Mouse (Mus musculus) olfactory bulb, adult 2 months (tissue): ENCODE results near the gene Gm45337. TPM values are rescaled to one million over a fixed set of nuclear protein-coding genes. Genes with fewer than 3 reads are reported as not detected.
"Not testable (repeated sequence)": the region's sequence is repeated elsewhere in the genome, so short reads cannot be mapped to it uniquely, and the experiment has no call there.

Experiments
- H3K27ac ChIP-seq: fragments of 200-500 bp; 2 replicates; pipeline ENCODE4 v1.5.1; 2012; ENCODE audit warnings: low read depth, low read length; ENCODE audit not compliant: insufficient read depth
- H3K4me1 ChIP-seq: fragments of 200-500 bp; 2 replicates; pipeline ENCODE4 v1.6.1; 2012; ENCODE audit warnings: low read length; ENCODE audit not compliant: control insufficient read depth, insufficient read depth
- H3K4me3 ChIP-seq: fragments of 200-500 bp; 2 replicates; pipeline ENCODE4 v1.5.1; 2012; ENCODE audit warnings: mild to moderate bottlenecking, low read depth, low read length, moderate library complexity; ENCODE audit not compliant: insufficient read depth
- CTCF ChIP-seq: fragments of 200-500 bp; IDR thresholded peaks from 2 replicates; pipeline ENCODE4 v1.5.1; 2012; ENCODE audit warnings: low read depth, mild to moderate bottlenecking, low read length, moderate library complexity; ENCODE audit not compliant: insufficient read depth
- POLR2A ChIP-seq: fragments of 200-500 bp; IDR thresholded peaks from 2 replicates; pipeline ENCODE4 v1.6.1; 2012; ENCODE audit warnings: mild to moderate bottlenecking, low read depth, low read length, moderate library complexity; ENCODE audit not compliant: insufficient read depth
- WGBS: fragments of 180-500 bp; shearing (Covaris S2); methylation state at CpG from one replicate; pipeline ENCODE4 v1.1.7; 2018; 5-methylcytosine and 5-hydroxymethylcytosine counted together
- polyA plus RNA-seq: library from polyadenylated mRNA; stranded (reverse); fragments of >200 nt; gene quantifications from 2 replicates; pipeline ENCODE4 v1.2.4, GENCODE M21; 2012; ENCODE audit warnings: low replicate concordance; ENCODE audit not compliant: missing spikeins, insufficient read depth, insufficient read length

Gm45337 gene
- polyA plus RNA-seq = not detected in 2 replicates

DNA sequence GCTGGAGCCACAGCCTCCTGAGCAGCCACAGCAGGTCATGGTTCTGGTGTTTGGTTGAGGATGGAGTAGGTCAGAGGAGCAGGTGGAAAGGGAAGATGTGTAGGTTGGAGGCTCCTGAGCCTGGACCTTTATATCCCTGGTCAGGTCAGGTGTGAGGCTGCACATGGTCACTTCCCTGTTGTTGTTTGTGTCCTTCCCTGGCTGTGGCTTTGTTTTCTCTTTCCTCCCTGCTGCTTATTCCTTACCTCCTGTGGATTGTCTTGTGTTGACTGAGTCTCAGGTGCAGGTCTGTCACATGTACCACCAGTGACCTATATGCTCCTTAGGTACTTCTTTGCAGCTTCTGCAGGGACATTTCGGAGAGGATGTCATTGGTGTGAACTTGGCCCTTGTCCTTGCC is at the start of gene Gm45337:
TSS of gene Gm45337 (minus strand) at position 101 of the 400 bp plus-strand sequence.
- no peaks in the 10 kb centered on the region for H3K4me1 ChIP-seq
- no peak within 1 kb of the TSS for H3K4me3 ChIP-seq
- TF ChIP-seq CTCF (no peak), POLR2A (no peak)
- H3K27ac ChIP-seq = no peak within 1 kb of the TSS
- WGBS = 80% methylated on average over 1 of the region's 1 CpGs

DNA sequence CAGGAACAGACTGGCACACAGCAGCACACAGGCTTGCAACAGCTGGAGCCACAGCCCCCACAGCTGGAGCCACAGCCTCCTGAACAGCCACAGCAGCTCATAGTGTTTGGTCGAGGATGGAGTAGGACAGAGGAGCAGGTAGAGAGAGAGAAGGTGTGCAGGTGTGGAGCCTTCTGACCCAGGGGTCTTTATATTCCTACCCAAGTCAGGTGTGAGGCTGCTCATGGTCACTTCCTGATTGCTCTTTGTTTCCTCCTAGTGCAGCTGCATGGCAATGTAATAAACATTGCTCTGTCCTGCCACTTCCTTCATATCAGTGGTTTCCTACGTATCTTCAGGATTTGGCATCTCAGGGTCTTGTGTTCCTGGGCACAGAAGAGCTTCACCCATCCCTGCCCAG is 45.9 kb upstream of the Gm45337 start, which contains the start of gene Gm10153:
TSS of gene Gm10153 (minus strand) at position 101 of the 400 bp plus-strand sequence.
- no peak within 1 kb of the TSS for H3K4me3 ChIP-seq
- no peak within 1 kb of the TSS for H3K27ac ChIP-seq
- 40% methylated on average over 2 of the region's 2 CpGs for WGBS
- H3K4me1 ChIP-seq = no peaks in the 10 kb centered on the region
- no peak for TF ChIP-seq CTCF
- TF ChIP-seq POLR2A = no peak

DNA sequence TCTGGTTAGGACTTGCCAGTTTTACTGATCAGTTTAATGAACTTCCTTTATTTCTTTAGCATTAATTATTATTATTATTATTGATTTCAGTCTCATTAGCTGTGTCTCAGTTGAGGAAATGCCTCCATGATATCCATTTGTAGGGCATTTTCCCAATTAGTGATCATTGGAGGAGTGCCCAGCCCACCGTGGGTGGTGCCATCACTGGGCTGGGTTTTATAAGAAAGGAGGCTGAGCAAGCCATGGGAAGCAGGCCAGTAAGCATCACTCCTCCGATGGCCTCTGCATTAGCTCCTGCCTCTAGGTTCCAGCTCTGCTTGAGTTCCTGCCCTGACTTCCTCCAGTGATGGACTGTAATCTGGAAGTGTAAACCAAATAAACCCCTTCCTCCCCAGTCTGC is 43.7 kb upstream of the Gm45337 start:
- WGBS = 29% methylated on average over 2 of the region's 2 CpGs
- no peaks in the 10 kb centered on the region for H3K4me1 ChIP-seq
- TF ChIP-seq CTCF (no peak), POLR2A (no peak)

DNA sequence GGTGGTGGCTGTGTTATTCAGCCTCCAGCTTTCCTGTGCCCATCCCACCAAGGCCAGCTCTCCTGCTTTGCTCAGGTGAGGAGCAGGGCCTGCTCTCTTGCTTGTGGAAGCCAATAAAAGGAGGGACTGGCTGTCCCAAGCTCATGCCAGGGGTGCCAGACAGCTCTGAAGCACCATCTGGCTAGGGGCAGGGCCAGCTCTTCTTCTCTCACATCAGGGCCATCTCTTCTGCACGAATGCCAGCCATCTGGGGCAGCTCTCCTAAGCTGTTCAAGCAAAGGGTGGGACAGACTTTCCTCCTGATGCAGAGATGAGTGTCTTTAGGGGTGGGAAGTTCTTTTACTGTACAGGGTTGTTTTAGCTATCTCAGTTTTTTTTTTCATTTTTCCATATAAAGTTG is 36.6 kb upstream of the Gm45337 start:
- H3K4me3 ChIP-seq = no peak overlapping the region

More for the DNA sequence above, 43.7 kb upstream of the Gm45337 start:
- Histone ChIP-seq H3K4me3 (no peak overlapping the region), H3K27ac (no peak overlapping the region)

DNA sequence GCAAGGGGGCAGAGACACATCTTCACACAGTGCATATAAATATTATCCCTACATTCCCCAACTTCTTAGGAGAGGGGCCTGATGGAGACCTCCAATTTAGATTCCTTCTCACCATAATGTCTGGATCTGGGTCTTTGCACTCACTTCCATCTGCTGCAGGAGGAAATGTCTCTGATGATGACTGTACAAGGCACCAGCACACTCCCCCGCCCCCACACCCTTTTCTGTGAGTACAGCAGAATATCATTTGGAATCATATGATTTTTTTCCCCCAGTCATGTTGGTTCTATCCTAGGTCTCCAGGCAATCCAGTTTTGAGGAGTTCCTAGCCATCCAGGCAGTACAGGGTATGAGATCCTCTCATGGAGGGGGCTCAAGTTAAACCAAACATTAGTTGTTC is 34.3 kb upstream of the Gm45337 start:
- Histone ChIP-seq H3K27ac (no peak overlapping the region), H3K4me3 (no peak overlapping the region), H3K4me1 (no peaks in the 10 kb centered on the region)
- TF ChIP-seq POLR2A (no peak), CTCF (no peak)
- 94% methylated on average over 1 of the region's 1 CpGs for WGBS

More for the DNA sequence above, 36.6 kb upstream of the Gm45337 start:
- TF ChIP-seq POLR2A (no peak), CTCF (no peak)
- H3K4me1 ChIP-seq = no peaks in the 10 kb centered on the region
- WGBS = 58% methylated on average over 1 of the region's 1 CpGs
- no peak overlapping the region for H3K27ac ChIP-seq

DNA sequence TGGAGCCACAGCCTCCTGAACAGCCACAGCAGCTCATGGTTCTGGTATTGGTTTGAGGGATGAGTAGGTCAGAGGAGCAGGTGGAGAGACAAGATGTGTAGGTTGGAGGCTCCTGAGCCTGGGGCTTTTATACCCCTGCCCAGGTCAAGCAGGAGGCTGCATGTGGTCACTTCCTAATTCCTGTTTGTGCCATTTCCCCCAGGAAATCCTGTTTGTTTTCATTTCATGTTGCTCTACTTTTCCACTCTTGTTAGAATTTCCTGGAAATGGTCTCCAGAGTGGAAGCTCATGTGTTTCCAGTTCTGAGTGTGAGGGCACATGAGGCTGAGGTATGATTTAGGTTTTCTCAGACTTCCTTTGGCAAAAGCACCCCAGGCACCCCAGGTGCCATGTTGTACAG is 31.5 kb upstream of the Gm45337 start, which contains the start of gene Krtap5-2:
TSS of gene Krtap5-2 (minus strand) at position 101 of the 400 bp plus-strand sequence.
- H3K4me1 ChIP-seq, H3K27ac ChIP-seq: not testable (repeated sequence)

DNA sequence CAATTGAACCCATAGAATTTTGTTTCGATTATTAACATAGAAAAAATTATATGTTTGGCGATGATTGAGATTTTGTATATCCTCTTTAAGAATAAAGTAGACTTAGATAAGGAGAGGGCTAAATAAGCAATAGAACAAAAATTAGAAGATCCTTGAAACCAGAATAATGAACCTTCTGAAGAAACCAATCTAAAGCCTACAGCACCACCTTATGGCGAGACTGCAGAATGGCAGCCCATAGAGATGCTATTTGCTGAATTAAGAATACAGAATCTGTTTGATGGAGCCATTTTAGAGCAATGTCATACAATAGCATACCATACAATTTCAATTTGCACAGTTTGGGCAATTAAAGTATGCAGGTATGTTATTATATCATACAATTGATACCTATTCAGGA is 25.4 kb upstream of the Gm45337 start:
- TF ChIP-seq POLR2A = no peak
- TF ChIP-seq CTCF = no peak
- 59% methylated on average over 3 of the region's 3 CpGs for WGBS
- H3K27ac ChIP-seq = no peak overlapping the region
- no peaks in the 10 kb centered on the region for H3K4me1 ChIP-seq
- H3K4me3 ChIP-seq = no peak overlapping the region

More for the DNA sequence above, 31.5 kb upstream of the Gm45337 start, which contains the start of gene Krtap5-2:
- not testable (repeated sequence) for H3K4me3 ChIP-seq

DNA sequence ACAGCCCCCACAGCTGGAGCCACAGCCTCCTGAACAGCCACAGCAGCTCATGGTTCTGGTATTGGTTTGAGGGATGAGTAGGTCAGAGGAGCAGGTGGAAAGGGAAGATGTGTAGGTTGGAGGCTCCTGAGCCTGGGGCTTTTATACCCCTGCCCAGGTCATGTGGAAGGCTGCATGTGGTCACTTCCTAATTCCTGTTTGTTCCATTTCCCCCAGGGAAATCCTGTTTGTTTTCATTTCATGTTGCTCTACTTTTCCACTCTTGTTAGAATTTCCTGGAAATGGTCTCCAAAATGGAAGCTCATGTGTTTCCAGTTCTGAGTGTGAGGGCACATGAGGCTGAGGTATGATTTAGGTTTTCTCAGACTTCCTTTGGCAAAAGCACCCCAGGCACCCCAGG is 21.2 kb upstream of the Gm45337 start, which contains the start of gene Gm4553:
TSS of gene Gm4553 (minus strand) at position 101 of the 400 bp plus-strand sequence.
- H3K27ac ChIP-seq, H3K4me1 ChIP-seq, H3K4me3 ChIP-seq: not testable (repeated sequence)

DNA sequence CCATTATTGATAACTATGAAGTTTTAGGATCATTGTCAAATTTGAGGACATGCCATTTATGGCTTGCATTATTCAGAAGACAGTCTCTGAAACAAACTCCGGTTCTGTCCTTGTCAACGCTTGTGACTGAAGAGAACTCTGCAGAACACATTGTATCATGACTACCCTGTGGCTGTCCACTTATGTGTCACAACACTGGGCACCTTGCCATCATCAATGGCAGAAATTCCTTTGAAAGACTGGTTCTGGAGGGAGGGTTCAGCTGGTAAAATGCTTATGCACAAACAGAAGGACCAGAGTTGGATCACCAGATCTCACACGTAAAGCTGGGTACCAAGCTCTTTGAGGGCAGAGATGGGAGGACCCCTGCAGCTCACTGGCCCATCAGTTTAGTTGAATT is 15.0 kb upstream of the Gm45337 start:
- H3K4me3 ChIP-seq = no peak overlapping the region
- H3K4me1 ChIP-seq = no peaks in the 10 kb centered on the region; the same call in 1 of the 2 replicates
- H3K27ac ChIP-seq = no peak overlapping the region
- WGBS = 89% methylated on average over 3 of the region's 3 CpGs
- no peak for TF ChIP-seq POLR2A
- TF ChIP-seq CTCF = no peak

DNA sequence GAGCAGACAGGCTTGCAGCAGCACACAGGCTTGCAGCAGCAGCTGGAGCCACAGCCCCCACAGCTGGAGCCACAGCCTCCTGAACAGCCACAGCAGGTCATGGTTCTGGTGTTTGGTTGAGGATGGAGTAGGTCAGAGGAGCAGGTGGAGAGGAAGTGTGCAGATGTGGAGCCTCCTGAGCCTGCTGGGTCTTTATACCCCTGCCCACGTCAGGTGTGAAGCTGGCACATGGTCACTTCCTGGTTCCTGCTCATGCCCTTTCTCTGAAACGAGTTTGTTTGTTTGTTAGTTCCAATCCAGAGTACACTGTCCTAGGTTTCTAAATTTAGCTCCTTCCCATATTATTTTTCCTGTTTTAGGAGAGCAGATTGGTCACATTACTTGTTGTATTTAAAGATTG is 12.6 kb upstream of the Gm45337 start, which contains the start of gene Gm29735:
TSS of gene Gm29735 (minus strand) at position 101 of the 400 bp plus-strand sequence.
- WGBS = 42% methylated on average over 2 of the region's 2 CpGs
- not testable (repeated sequence) for H3K27ac ChIP-seq, H3K4me1 ChIP-seq, H3K4me3 ChIP-seq
